Mouse (Mus musculus): ENCODE results near the gene Zfp931. TPM values are rescaled to one million over a fixed set of nuclear protein-coding genes. Genes with fewer than 3 reads are reported as not detected.

Zfp931 gene
- polyA plus RNA-seq (2017; shearing (Covaris generic)) = 5.5 TPM

GRCm38 (mm10) chr2:178078166-178078717, at the start of gene Zfp931:
Zfp931 (minus strand) TSS chr2:178078476.

GRCm38 (mm10) chr2:178118801-178119560, 40.7 kb upstream of the Zfp931 start, which contains the start of gene Phactr3:
Phactr3 (plus strand) TSS chr2:178118975.

GRCm38 (mm10) chr2:178023011-178023611, 55.2 kb downstream of the Zfp931 start, which contains the start of gene Zfp971:
Zfp971 (plus strand) TSS chr2:178023284.

Other genes with a start within 250 kb of the Zfp931 start
- gene Gm14325, start 238.1 kb downstream of the Zfp931 start, polyA plus RNA-seq (2017; shearing (Covaris generic)) = 9.1 TPM
- gene Gm14327, start 181.4 kb downstream of the Zfp931 start, polyA plus RNA-seq (2017; shearing (Covaris generic)) = 3.5 TPM
- gene Zfp972, start 152.9 kb downstream of the Zfp931 start, polyA plus RNA-seq (2017; shearing (Covaris generic)) = not detected
- 7.3 TPM for gene Gm14326, start 121.2 kb downstream of the Zfp931 start, polyA plus RNA-seq (2017; shearing (Covaris generic))
- gene Zfp971, start 55.2 kb downstream of the Zfp931 start, polyA plus RNA-seq (2017; shearing (Covaris generic)) = 7.4 TPM
- gene Phactr3, start 40.5 kb upstream of the Zfp931 start, polyA plus RNA-seq (2017; shearing (Covaris generic)) = 0.18 TPM

All from effector memory CD4-positive, alpha-beta T cell, adult 7 months (primary cell).